ENCODE assay signal across 25 mouse cellular contexts in the genomic region with DNA sequence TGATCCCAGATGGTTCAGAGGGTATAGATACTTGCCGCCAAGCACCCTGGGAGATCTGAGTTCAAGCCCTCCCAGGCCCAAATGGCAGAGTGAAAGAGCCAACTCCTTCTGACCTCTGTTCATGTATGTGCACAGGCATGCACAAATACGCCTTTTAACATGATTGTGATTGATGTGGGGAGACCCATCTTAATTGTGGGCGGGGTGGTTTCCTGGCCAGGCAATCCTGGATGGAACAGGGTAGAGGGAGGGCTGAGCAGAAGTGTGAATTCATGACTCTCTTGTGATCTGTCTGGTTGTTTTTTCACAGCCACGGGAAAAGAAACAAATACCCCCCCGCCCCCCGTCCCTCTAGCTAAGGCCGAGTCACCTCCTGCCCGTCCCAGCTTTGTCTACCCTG. TPM values are rescaled to one million over a fixed set of nuclear protein-coding genes. Genes with fewer than 3 reads are reported as not detected.
"Had no signal": no experiment of that assay in that cellular context is flagged by ENCODE, and none has a peak within 500 bp of the region (broad histone marks: within the 10 kb centered on the region; RNA-seq: fewer than 3 reads in every experiment).

No protein-coding gene starts in this region.

- H3K9me3 ChIP-seq: kidney, embryonic 15.5 days; liver, embryonic 13.5 days; midbrain, embryonic 13.5 days; neural tube, embryonic 13.5 days had no signal

- H3K9ac ChIP-seq: kidney, embryonic 15.5 days; liver, embryonic 13.5 days; midbrain, embryonic 13.5 days; neural tube, embryonic 13.5 days had no signal

- ATAC-seq: midbrain, embryonic 13.5 days had no signal

- H3K27ac ChIP-seq: kidney, embryonic 15.5 days; liver, embryonic 13.5 days; macrophage; midbrain, embryonic 13.5 days; neural tube, embryonic 13.5 days had no signal

- H3K4me3 ChIP-seq: kidney, embryonic 15.5 days; liver, embryonic 13.5 days; midbrain, embryonic 13.5 days; neural tube, embryonic 13.5 days had no signal

- H3K36me3 ChIP-seq: kidney, embryonic 15.5 days; liver, embryonic 13.5 days; midbrain, embryonic 13.5 days; neural tube, embryonic 13.5 days had no signal

- H3K4me2 ChIP-seq: kidney, embryonic 15.5 days; liver, embryonic 13.5 days; midbrain, embryonic 13.5 days; neural tube, embryonic 13.5 days had no signal

- DNase-seq: kidney, adult 11 months; kidney, adult 8-10 months; kidney, postnatal 10 days; kidney, postnatal 36 days; left cerebral cortex, postnatal 4 days; liver, embryonic 13.5 days; lung, adult 2 months; right cerebral cortex, postnatal 4 days; thymus, adult 18-20 months; thymus, postnatal 25 days had no signal

RNA-seq across cellular contexts. Expression of a gene that starts 12.8 kb away (rescaled TPM):
- total RNA-seq: layer of hippocampus, postnatal 14 days; left cerebral cortex, postnatal 14 days; liver, adult 2 months; megakaryocyte, adult 5-6 weeks had no signal
- polyA plus RNA-seq: liver, adult 2 months; liver, embryonic 16.5 days; macrophage; midbrain, embryonic 13.5 days; midbrain, postnatal 0 days had no signal

RNA-seq across cellular contexts. Expression of a gene that starts 22.4 kb away (rescaled TPM):
- total RNA-seq: layer of hippocampus, adult 8-10 months; layer of hippocampus, postnatal 14 days; left cerebral cortex, adult 8-10 months; left cerebral cortex, postnatal 4 days; liver, adult 2 months; midbrain, postnatal 0 days; neutrophil, adult 5-6 weeks had no signal
- polyA plus RNA-seq: intestine, embryonic 14.5 days; liver, adult 2 months; midbrain, postnatal 0 days; neural tube, embryonic 13.5 days; stomach, embryonic 14.5 days had no signal

RNA-seq across cellular contexts. Expression of a gene that starts 58.8 kb away (rescaled TPM):
- total RNA-seq: layer of hippocampus, postnatal 14 days; left cerebral cortex, postnatal 14 days; left cerebral cortex, postnatal 4 days; midbrain, postnatal 0 days had no signal
